Mouse (Mus musculus): ENCODE results near the gene Epo.

The Epo gene

GRCm38 (mm10) chr5:137466946-137467345 lies 66.1 kb downstream of the Epo start:
- no peak for DNase-seq

GRCm38 (mm10) chr5:137465049-137465448 lies 68.0 kb downstream of the Epo start:
- no peak for DNase-seq

- no peak for DNase-seq
These were observed 77.0 kb downstream of the Epo start for GRCm38 (mm10) chr5:137455866-137456591.

GRCm38 (mm10) chr5:137455206-137455605 lies 77.8 kb downstream of the Epo start:
- no peak for DNase-seq

- no peak for DNase-seq
These were observed 87.5 kb downstream of the Epo start for GRCm38 (mm10) chr5:137445536-137445935.

- DNase-seq = no peak
These were observed 92.7 kb downstream of the Epo start for GRCm38 (mm10) chr5:137440216-137440855.

- DNase-seq = no peak
These were observed 99.2 kb downstream of the Epo start for GRCm38 (mm10) chr5:137433889-137434288.
